Mouse (Mus musculus) liver, postnatal 0 days (tissue): ENCODE measurements around the gene Mnx1.

Experiments used
- CTCF ChIP-seq: sonication (generic); IDR thresholded peaks from 2 replicates; pipeline ENCODE4 v1.5.1; 2016; ENCODE audit warnings: antibody characterized with exemption, low read depth
- EP300 ChIP-seq: IDR thresholded peaks from 2 replicates; pipeline ENCODE4 v1.6.1; 2016; ENCODE audit warnings: antibody characterized with exemption, low read depth, mild to moderate bottlenecking

DNA sequence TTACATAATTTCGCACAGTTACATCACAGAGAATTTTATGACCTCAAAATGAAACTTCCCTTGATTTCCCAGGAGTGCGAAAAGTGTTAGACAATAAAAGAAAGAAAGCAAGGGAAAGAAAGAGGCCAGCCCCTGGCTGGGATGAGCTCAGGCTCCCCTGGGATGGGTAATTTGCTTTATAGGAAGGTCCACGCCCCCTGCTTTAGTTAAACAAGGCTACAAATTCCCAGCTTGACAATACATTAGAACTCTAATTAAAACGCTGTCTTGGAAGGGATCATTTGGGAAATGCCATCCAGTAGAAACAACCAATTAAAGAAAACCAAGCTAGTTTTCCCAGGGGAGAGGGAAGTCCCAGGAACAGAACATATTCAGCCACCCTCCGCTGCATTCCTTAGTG lies 2.7 kb downstream of the Mnx1 start:
- TF ChIP-seq EP300, result no peak
- TF ChIP-seq CTCF, result no peak
